Mouse (Mus musculus): ENCODE measurements around the gene B4galt5.

Gene B4galt5

DNA sequence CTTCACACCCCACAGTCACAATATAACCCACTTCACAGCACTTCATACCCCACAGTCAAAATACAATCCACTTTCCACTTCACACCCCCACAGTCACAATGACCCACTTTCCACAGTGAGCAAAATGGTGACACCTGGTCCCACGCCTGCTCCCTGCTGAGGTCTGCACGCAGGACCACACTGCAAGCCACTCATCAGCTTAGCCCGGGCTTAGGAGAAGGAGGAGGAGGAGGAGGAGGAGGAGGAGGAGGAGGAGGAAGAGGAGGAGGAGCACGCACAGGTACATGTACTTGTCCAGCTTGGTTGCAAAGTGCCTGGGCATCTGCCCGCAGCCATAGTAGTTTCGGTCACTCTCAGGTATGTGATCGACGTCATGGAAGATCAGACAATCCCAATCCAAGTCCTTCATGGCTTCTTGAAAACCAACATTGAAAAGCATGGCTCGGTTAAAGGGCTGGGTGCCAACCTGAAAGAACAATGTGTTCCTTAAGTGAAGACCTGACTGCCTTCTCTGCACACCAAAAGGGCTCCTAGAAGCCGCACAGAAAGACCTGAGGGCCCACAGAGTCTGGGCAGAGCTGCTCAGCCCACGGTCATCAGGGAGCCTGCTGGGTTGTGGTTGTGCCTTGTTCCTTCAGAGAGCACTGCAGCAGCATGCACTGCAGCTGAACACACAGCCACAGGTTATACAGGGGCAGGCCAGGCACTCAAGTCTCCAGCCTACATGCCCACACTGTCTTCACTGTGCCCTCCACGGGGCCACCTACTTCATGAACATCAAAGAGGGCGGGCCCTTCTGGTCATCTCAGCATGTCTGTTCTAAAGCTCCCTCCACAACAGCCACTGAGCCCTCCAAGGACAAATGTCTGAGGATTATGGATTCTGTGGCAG is 43.4 kb downstream of the B4galt5 start:
- no peak for DNase-seq (ENCODE audit: low read depth, low spot score)

DNA sequence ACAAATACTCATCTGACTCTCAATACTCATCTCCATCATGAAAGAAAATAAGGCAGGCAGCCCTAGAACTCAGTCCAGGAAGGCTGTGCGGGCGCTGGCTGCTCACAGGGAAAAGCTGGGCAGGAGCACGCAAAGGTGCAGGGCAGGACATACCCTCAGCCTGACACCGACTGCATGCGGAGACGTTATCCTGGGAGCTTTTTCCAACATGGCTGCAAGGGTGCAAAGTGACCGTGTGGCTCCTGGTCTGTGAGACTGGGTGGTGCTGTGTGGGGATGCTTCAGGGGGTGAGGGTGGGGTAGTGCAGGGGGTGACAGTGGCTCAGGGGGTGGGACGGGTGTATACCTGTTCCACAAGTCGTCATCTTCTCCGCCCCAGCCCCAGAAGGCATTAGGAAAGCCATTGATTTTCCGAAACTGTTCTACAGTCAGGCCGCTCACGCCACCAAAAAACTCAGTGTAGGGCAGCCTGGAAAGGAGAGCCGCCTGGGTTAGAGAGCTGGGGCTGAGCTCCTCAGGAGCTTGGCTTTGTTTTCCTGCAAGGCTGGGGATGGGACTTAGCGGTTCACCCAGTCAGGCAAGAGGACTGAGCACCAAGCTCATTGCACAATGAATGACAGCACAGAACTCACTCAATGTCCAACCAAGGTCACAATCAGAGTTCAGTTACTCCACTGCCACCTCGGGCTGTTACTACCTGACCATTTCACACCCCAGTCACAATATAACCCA is 44.2 kb downstream of the B4galt5 start:
- no peak for DNase-seq (ENCODE audit: low read depth, low spot score)

DNA sequence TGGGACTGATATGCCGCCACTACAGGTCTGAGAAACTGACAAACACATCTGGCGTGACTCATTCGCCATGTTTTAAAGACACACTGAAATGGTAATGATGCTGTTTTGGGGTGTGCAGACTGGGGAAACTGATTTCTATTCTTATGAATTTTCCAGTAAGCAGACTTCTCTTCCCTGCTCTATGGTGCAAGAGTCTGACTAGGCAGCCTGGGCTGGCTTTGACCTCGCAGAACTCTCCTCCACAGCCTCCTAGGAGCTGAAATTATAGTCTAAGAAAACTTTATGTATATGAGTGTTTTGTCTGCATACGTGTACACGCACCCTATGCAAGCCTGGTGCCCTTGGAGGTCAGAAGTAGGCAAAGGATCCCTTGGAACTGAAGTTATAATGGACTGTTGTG is 45.2 kb downstream of the B4galt5 start:
- no peak for DNase-seq (ENCODE audit: low read depth, low spot score)

DNA sequence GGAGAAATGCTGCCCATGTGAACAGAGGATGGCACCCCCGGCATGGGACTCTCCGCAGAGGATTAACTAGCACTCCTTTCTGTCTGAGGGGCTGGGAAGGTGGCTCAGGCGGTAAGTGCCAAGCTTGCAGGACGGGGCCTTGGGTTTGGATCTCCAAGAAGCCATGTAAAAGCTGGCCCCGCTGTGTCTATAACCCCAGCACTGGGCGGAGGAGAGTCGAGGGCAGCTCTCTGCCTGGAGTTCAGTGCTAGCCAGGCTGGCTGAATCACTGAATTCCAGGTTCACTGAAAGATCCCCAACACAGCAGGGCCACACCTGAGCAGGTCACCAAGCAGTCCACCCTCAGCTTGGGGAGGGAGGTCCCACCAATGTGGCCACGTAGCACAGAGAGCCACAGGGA is 45.8 kb downstream of the B4galt5 start:
- DNase-seq (ENCODE audit: low read depth, low spot score), result no peak

DNA sequence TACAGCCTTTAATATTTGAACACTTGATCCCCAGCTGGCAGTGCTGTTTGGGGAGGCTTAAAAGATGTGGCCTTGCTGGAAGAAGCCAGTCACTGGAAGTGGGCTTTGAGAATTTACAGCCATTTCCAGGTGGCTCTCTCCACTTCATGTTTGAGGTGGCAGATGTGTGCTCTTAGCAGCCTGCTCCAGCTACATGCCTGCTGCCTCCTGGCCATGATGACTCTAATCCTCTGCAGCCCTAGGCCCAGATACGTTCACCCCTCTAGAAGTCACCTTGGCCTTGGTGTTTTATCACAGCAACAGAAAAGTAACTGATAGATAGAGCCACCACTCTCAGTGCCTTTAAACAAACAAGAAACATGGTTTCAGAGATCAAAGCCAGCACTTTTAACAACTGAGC is 46.3 kb downstream of the B4galt5 start:
- DNase-seq (ENCODE audit: low read depth, low spot score), result no peak

DNA sequence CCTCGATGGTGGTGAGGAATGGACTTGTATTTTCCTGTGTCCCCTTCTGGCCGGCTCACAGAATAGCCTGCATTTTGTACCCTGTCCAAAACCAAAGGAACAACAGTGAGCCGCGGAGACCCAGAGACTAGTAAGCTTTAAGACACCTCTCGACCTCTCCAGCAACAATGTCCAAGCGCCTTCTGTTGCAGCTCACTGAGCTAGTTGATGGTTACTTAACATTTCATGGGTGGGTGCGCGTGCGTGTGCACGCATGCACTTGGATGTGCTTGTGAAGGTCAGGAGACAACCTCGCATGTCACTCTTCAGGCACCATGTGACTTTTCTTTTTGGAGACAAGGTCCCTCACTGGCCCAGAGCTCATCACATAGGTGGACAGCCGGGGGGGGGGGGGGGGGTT is 47.0 kb downstream of the B4galt5 start:
- DNase-seq (ENCODE audit: low read depth, low spot score), result no peak

DNA sequence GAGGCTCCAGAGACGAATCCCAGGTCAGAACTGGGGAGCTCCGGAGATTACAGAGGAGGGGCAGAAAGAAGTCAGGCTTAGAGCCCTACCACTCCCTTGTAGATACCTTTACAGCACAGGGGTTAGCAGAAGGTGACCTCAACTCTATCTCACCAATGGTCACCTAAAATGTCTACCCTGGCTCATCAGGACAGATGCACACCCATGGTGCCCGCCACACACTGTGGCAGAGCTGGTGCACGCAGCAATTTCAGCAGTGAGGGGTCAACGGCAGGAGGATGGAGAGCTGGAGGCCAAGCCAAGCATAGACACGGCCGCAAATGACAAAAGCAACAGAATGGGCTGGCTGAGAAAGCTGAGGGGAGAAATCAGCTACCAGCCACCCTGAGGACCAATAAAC is 47.4 kb downstream of the B4galt5 start:
- DNase-seq (ENCODE audit: low read depth, low spot score), result no peak

DNA sequence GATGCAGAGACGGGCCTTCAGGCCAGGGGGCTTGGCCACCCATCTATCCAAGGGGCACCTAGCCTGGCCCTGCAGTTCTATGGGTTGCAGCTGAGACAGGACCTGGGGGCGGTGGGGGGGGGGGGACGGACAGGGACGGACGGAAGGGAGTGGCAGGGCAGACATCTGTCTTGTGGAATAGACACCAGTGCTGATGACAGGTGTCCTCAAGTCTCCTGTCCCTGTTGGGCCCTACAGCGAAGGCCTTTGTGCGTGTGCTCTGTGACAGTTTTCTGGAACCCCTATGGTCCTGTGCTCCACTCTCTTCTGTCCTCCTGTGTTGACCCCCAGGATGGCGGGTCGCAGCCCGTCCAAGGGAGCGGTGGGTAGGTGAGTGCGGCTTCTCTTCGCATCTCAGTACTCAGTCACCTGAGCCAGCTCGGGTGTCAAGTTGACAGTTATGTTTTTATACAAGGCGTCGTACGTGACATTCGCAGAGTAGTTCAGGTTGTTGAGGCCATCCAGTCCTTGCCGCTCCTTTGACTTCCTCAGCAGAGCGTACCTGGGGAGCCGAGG is 48.0 kb downstream of the B4galt5 start:
- DNase-seq (ENCODE audit: low read depth, low spot score), result no peak

DNA sequence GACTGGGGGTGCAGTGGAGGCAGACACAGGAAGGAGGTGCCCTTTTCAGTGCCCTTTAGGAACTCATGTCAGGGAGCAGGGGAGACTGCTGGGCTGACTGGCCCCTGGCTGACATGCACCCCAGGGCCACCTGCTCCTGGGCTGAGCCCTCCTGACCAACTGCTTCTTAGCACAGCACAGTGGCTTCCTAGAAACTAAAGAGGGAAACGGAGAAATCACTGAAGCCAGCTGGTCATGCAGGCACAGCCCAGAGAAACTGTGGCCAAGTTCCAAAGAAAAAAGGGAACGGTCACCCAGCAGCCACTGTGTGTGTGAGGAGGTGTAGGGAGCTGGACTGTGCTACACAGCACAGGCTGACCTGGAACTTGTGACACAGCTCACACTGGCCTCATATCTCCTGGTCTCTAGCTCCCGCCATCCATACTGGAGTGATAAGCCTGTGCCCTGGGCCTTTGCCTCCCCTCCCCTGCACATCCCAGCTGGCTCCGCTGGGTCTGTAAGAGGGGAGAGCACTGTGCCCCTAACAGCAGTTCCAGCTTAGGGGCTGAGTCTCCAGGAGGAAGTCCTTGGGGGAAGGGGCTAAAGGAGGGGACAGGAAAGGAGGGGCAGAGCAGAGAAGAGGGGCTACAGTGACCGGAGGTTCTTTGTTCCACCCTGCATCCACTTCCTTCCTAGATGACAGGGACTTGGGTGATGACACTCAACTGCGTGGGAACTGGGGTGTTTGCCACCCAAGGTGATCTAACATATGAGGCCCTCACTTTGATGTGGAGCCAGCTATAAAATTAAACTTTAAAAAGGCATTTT is 48.9 kb downstream of the B4galt5 start:
- no peak for DNase-seq (ENCODE audit: low read depth, low spot score)

DNA sequence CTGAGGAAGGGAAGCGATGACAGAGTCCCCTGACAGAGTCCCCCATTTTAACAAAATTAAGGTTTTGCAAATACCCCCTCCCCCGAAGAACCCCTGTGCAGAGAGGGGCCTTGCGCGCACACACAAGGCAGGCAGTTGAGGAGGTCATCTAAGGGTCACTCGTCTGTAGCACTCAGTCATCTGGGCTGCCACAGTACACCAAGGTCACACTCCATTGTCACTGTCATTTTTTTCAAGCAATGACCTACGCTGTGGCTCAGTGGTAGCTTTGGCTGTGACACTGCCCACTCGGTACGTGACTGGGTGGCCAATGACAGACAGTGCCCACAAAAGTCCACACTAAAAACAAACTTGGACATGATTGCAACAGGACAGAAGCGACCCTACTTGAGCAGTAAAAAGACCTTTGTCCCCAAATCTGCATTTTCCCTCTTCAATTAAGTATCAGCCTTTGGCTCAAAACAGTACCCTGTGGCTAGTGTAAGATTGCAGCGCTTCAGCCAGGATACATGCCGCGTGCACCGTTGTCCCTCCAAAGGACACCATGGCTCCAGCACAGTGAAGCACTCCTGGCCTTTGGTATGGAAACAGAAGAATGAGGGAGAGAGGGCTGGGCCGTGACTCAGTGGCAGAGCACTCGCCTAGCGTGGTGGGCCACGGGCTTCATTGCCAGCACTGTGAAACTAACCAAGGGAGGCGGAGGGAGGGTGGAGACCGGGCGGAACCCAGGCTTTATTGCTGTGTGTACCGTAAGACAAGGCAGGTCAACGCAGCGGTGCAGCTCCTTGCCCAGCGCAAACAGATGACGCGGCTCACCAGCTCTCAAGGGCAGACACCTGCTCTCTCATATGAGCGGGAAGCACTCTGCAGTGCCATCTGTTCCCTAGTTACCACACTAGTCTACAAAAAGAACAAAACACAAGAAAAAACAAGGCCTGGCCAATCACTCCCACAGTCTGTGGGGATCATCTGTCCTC is 50.0 kb downstream of the B4galt5 start:
- DNase-seq (ENCODE audit: low read depth, low spot score), result no peak

DNA sequence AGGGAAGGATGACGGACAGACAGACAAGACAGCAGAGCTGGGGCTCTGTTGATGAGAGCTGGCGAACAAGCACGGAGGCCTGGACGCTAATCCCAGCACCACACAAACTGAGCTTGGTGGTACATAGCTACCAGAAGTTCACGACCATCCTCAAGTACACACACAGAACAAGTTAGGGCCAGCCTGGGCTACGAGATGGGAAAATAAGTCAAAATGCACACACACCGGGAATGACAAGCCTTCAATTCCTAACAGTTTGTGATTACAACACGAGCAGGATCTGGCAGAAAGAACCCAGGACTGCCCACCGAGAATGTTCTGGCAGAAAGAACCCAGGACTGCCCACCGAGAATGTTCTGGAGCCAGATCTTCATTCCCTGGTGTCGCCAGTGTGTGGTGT is 51.0 kb downstream of the B4galt5 start:
- DNase-seq (ENCODE audit: low read depth, low spot score), result no peak

DNA sequence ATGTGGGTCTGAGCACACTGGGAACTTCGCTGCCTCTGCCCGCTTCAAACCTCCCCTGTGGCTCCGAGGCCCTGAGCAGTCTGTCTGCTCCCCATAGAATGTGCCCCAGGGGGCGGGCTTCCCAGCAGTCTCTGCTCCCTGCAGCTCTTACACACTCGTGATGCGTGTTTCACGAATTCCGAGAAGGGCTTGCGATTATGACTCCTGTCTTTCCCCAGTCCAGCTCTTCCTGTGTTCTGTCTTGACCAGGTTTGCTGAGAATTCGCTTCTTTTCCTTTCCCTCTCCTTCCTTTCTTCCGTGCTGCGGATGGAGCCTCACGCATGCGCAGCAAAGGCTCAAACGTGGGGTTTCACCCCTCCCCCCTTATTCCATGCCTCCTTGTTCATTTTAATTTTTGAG is 54.1 kb downstream of the B4galt5 start:
- no peak for DNase-seq (ENCODE audit: low read depth, low spot score)

DNA sequence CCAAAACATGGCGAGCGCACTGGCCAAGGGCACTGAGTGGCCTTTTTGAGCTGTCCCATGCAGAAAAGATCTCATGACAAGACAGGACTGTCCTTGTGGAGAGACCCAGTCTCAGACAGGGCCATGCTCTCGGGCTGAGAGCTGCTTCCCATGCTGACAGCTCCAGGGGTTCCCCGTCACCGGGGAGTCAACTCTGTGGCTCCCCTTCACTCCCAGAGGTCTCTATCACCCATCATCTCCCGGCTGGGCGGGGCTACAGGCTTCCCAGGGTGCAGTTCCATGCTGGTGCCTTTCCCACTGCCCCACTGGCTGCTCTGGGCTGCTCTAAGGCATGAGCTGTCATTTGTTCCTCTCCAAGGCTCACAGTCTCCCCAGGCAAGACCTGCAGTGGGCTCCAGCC is 54.8 kb downstream of the B4galt5 start:
- DNase-seq (ENCODE audit: low read depth, low spot score), result no peak

DNA sequence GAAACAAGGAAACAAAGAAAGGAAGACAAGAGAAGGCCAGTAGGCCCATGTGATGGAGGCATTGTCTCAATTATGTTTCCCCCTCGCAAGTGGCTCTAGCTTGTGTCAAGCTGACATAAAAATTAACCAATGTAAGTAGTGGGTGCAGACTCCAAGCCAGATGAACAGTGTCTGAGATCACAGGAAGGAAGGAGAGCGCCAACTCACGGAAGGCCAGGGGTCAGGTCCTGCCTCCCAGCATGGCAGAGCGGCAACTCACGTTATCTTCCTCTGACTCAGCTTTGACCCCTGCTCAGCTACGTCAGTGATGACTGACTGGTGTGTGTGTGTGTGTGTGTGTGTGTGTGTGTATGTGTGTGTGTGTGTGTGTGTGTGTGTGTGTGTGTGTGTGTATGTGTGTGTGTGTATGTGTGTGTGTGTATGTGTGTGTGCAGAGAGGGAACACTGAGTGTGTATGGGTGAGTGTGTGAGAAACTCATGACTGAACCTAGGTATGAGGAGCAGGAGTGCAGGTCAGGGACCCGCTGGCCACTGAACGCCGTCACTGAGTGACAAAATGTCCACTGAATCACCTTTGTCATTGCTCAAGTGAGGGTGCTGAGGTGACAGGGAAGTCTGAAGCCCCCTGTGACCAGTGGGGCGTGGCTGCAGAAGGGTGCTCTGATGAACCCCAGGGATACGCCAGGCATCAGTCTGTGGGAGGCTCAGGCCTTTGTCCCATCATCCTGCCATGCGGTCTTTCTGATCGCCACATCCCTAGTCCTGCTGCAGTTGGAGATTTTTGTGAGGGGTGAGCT is 55.5 kb downstream of the B4galt5 start:
- DNase-seq (ENCODE audit: low read depth, low spot score), result peak; percentile 48

DNA sequence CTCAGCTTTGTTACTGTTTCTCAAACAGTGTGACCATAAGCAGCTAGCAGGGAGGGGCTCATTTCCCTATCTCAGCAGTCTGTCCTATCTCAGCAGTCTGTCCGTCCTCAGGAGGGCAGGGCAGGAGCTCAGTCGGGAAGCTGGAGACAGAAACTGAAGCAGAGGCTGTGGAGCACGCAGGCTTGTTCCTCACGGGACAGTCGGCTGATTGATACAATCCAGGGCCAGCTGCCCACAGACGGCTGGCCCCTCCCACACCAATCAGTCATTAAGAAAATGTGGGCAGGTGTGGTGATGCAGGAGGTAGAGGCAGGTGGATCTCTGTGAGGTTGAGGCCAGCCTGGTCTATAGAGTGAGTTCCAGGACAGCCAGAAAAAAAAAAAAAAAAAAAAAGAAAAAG is 56.1 kb downstream of the B4galt5 start:
- DNase-seq (ENCODE audit: low read depth, low spot score), result no peak

DNA sequence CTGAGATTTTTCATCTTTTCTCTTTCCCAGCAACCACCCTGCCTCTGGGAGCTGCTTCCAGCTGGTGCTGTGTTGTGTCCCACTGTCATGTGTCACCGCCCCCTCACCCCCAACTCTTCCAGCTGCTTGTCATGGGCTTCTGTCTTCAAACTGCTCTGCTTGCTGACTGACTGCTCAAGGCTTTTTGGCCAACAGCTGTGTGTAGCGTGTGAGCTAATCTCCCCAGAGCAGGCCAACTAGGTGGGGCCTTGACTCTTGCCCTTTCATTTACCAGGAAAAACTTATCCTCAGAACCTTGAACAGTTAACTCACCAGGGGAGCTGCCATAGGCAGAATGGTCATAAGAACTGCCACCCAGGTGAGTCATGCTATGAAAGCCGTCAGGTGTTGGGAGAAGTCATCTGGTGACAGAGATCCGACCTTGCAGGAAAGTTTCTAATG is 56.8 kb downstream of the B4galt5 start:
- no peak for DNase-seq (ENCODE audit: low read depth, low spot score)

DNA sequence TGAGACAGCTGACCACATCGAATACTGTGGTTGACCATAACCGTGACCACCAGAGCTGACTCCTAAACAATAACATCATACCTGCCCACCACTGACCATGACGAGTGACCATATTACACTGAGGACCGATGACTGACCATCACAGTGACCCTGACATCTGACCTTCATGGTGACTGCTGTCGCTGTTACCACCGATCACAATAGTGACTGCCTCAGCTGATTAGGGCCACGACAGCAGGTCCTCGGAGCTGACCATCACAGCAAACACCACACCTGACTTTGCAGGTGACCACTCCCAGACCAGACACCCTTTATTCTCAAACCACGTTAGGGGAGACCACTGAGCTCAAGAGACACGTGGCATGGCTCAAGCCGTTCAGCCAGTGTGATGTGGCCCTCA is 57.3 kb downstream of the B4galt5 start:
- DNase-seq (ENCODE audit: low read depth, low spot score), result no peak

DNA sequence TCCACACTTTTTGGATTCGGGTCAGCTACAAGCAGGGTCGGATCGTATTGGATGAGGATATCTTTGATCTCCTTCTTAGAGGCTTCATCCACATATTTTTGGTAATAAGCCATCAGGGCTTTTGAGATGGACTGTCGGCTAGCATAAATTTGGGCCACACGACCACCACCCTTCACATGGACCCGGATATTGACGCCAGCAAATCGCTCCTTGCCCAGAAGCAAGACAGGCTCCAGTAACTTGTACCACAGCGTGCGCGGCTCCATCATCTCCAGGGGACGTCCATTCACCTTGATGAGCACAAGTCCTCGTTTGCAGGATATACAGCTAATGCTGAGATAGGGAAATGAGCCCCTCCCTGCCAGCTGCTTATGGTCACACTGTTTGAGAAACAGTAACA is 67.5 kb downstream of the B4galt5 start:
- no peak for DNase-seq (ENCODE audit: low read depth, low spot score)

DNA sequence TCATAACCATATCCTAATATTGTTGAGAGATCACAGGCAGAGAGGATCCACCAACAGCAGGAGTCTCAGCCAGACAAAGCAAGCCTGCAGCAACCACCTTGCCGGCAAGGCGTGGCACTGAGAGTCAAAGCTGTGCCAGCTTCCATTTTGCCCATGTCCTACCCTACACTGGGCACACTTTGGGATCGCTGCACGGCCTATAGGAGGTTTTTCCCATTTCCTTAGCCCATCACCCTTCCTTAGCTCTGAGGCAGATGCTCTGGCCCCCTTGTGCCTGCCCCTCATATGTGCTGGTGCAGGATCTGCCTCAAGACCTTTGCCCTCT is 68.0 kb downstream of the B4galt5 start:
- no peak for DNase-seq (ENCODE audit: low read depth, low spot score)

All from CD4-positive helper T cell, adult 2 months (primary cell).